Mouse (Mus musculus) heart, embryonic 15.5 days (tissue): ENCODE data around the gene Olfr1058. TPM values are rescaled to one million over a fixed set of nuclear protein-coding genes. Genes with fewer than 3 reads are reported as not detected.

Source experiments
- polyA plus RNA-seq: library from polyadenylated mRNA; unstranded; fragments of >200 nt; fragmentation: Nextera tagmentation; extraction: Ambion mirVana; gene quantifications from 2 replicates; pipeline ENCODE4 v1.2.1, GENCODE M21; 2015

The Olfr1058 gene
- polyA plus RNA-seq, 1 experiment from 2014 or later = not detected

Other genes with a start within 250 kb of the Olfr1058 start
- gene Olfr1040, start 241.8 kb downstream of the Olfr1058 start, polyA plus RNA-seq = not detected in 2 replicates
- gene Olfr1042, start 226.7 kb downstream of the Olfr1058 start, polyA plus RNA-seq = not detected in 2 replicates
- gene Olfr1043, start 221.0 kb downstream of the Olfr1058 start, polyA plus RNA-seq = not detected in 2 replicates
- not detected in 2 replicates for gene Olfr1044, start 210.7 kb downstream of the Olfr1058 start, polyA plus RNA-seq
- not detected in 2 replicates for gene Olfr52, start 202.9 kb downstream of the Olfr1058 start, polyA plus RNA-seq
- not detected in 2 replicates for gene Olfr1045, start 185.6 kb downstream of the Olfr1058 start, polyA plus RNA-seq
- gene Olfr1046, start 169.2 kb downstream of the Olfr1058 start, polyA plus RNA-seq = not detected in 2 replicates
- gene Olfr1047, start 157.2 kb downstream of the Olfr1058 start, polyA plus RNA-seq = not detected in 2 replicates
- gene Olfr1048, start 148.3 kb downstream of the Olfr1058 start, polyA plus RNA-seq = not detected in 2 replicates
- gene Olfr1049, start 130.2 kb downstream of the Olfr1058 start, polyA plus RNA-seq = not detected in 2 replicates
- not detected in 2 replicates for gene Olfr1051, start 109.5 kb downstream of the Olfr1058 start, polyA plus RNA-seq
- not detected in 2 replicates for gene Olfr1052, start 96.1 kb downstream of the Olfr1058 start, polyA plus RNA-seq
- not detected in 2 replicates for gene Olfr1053, start 73.3 kb downstream of the Olfr1058 start, polyA plus RNA-seq
- not detected in 2 replicates for gene Olfr1054, start 53.1 kb downstream of the Olfr1058 start, polyA plus RNA-seq
- gene Olfr1055, start 38.3 kb downstream of the Olfr1058 start, polyA plus RNA-seq = not detected in 2 replicates
- gene Olfr1056, start 26.1 kb downstream of the Olfr1058 start, polyA plus RNA-seq = not detected in 2 replicates
- gene Olfr1057, start 10.2 kb downstream of the Olfr1058 start, polyA plus RNA-seq = not detected in 2 replicates
- gene Olfr1061, start 25.5 kb upstream of the Olfr1058 start, polyA plus RNA-seq = not detected in 2 replicates
- gene Olfr1062, start 38.2 kb upstream of the Olfr1058 start, polyA plus RNA-seq = not detected in 2 replicates
- not detected in 2 replicates for gene Olfr1065, start 62.0 kb upstream of the Olfr1058 start, polyA plus RNA-seq
- gene Olfr1066, start 67.7 kb upstream of the Olfr1058 start, polyA plus RNA-seq = not detected in 2 replicates
- not detected in 2 replicates for gene Olfr228, start 98.8 kb upstream of the Olfr1058 start, polyA plus RNA-seq
- gene Olfr1076, start 119.9 kb upstream of the Olfr1058 start, polyA plus RNA-seq = not detected in 2 replicates
- gene Olfr1079, start 153.9 kb upstream of the Olfr1058 start, polyA plus RNA-seq = not detected in 2 replicates
- not detected in 2 replicates for gene Olfr1080, start 169.7 kb upstream of the Olfr1058 start, polyA plus RNA-seq
- not detected in 2 replicates for gene Olfr1082, start 210.4 kb upstream of the Olfr1058 start, polyA plus RNA-seq